Mouse (Mus musculus) embryonic stem cell, embryonic (primary cell): ENCODE results near the gene Cyp2c23.

ENCODE experiments used
- CTCF ChIA-PET, 4 experiments: fragments of 300-600 bp in 2 of 4; fragments of 350-600 bp in 2 of 4; sonication (Branson Sonifier 250); formaldehyde crosslinking; loops; one replicate each; lab custom pipeline; 2022; ENCODE audit warnings: inconsistent platforms in 2 of 4; lab: Charles Lee
- POLR2A ChIA-PET, 4 experiments: fragments of 300-600 bp in 2 of 4; fragments of 350-600 bp in 2 of 4; sonication (Branson Sonifier 250); formaldehyde crosslinking; loops; one replicate each; lab custom pipeline; 2022; ENCODE audit warnings: antibody characterized with exemption in 4 of 4, inconsistent platforms in 1 of 4; lab: Charles Lee

The Cyp2c23 gene

GRCm38 (mm10) chr19:44033396-44033795 is 4.4 kb upstream of the Cyp2c23 start:
- POLR2A ChIA-PET = interaction anchor here in 1 of 4 experiments (0.5 to 0.7 kb wide), 2 partner anchors 19 to 103 kb away, joined by 3 read pairs; partner anchors contain the start of gene Cwf19l1
- CTCF ChIA-PET = no interaction called here

- ChIA-PET CTCF (interaction anchor here in 3 of 4 experiments (0.6 to 1.0 kb wide), 3 partner anchors 56 to 387 kb away, joined by 3 read pairs; no protein-coding TSS in a partner anchor), POLR2A (no interaction called here)
Observed at GRCm38 (mm10) chr19:44032046-44032744, 3.2 kb upstream of the Cyp2c23 start.

GRCm38 (mm10) chr19:44030024-44030423 is 1.0 kb upstream of the Cyp2c23 start:
- POLR2A ChIA-PET = no interaction called here
- CTCF ChIA-PET = no interaction called here

GRCm38 (mm10) chr19:44026956-44027530 is 2.0 kb downstream of the Cyp2c23 start:
- ChIA-PET CTCF (no interaction called here), POLR2A (interaction anchor here in 1 of 4 experiments (1.0 kb wide), 1 partner anchor 19 kb away, joined by 3 read pairs; no protein-coding TSS in a partner anchor)

GRCm38 (mm10) chr19:44024921-44025585 is 4.0 kb downstream of the Cyp2c23 start:
- ChIA-PET CTCF (no interaction called here), POLR2A (no interaction called here)

- CTCF ChIA-PET = no interaction called here
- POLR2A ChIA-PET = no interaction called here
Observed at GRCm38 (mm10) chr19:44023066-44023465, 5.9 kb downstream of the Cyp2c23 start.

- CTCF ChIA-PET = no interaction called here
- POLR2A ChIA-PET = interaction anchor here in 2 of 4 experiments (0.6 kb wide), 2 partner anchors 41 to 296 kb away, joined by 3 read pairs; no protein-coding TSS in a partner anchor
Observed at GRCm38 (mm10) chr19:44021502-44021901, 7.5 kb downstream of the Cyp2c23 start.

GRCm38 (mm10) chr19:44019739-44020138 is 9.3 kb downstream of the Cyp2c23 start:
- ChIA-PET CTCF (interaction anchor here in 2 of 4 experiments (0.5 kb wide), 2 partner anchors 51 to 468 kb away, joined by 3 to 7 read pairs; no protein-coding TSS in a partner anchor), POLR2A (interaction anchor here in 1 of 4 experiments (0.5 kb wide), 1 partner anchor 1785 kb away, joined by 4 read pairs; no protein-coding TSS in a partner anchor)

- ChIA-PET POLR2A (interaction anchor here in 1 of 4 experiments (1.0 to 1.2 kb wide), 3 partner anchors 42 to 291 kb away, joined by 3 read pairs; no protein-coding TSS in a partner anchor), CTCF (interaction anchor here in 3 of 4 experiments (0.6 to 1.0 kb wide), 3 partner anchors 25 to 187 kb away, joined by 3 to 4 read pairs (median 3); no protein-coding TSS in a partner anchor)
Observed at GRCm38 (mm10) chr19:44013862-44014261, 15.1 kb downstream of the Cyp2c23 start.

- POLR2A ChIA-PET = interaction anchor here in 2 of 4 experiments (0.6 to 1.2 kb wide), 2 partner anchors 18 to 101 kb away, joined by 3 read pairs; no protein-coding TSS in a partner anchor
- CTCF ChIA-PET = interaction anchor here in 2 of 4 experiments (0.6 to 1.8 kb wide), 3 partner anchors 48 to 234 kb away, joined by 3 to 5 read pairs (median 3); no protein-coding TSS in a partner anchor
Observed at GRCm38 (mm10) chr19:44008784-44009183, 20.2 kb downstream of the Cyp2c23 start.

GRCm38 (mm10) chr19:44007186-44007585 is 21.8 kb downstream of the Cyp2c23 start:
- ChIA-PET POLR2A (interaction anchor here in 3 of 4 experiments (0.6 to 1.4 kb wide), 5 partner anchors 42 to 187 kb away, joined by 3 to 7 read pairs (median 3); no protein-coding TSS in a partner anchor), CTCF (interaction anchor here in 2 of 4 experiments (0.7 to 1.8 kb wide), 2 partner anchors 46 to 466 kb away, joined by 3 to 5 read pairs; no protein-coding TSS in a partner anchor)

- CTCF ChIA-PET = no interaction called here
- POLR2A ChIA-PET = interaction anchor here in 1 of 4 experiments (0.9 to 1.2 kb wide), 3 partner anchors 21 to 24 kb away, joined by 3 read pairs; partner anchors contain the start of gene Cyp2c23
Observed at GRCm38 (mm10) chr19:44005025-44005424, 24.0 kb downstream of the Cyp2c23 start.

- ChIA-PET CTCF (interaction anchor here in 2 of 4 experiments (0.5 to 0.6 kb wide), 2 partner anchors 407 to 496 kb away, joined by 3 to 7 read pairs; no protein-coding TSS in a partner anchor), POLR2A (interaction anchor here in 1 of 4 experiments (1.1 to 1.2 kb wide), 2 partner anchors 10 to 20 kb away, joined by 3 to 4 read pairs; no protein-coding TSS in a partner anchor)
Observed at GRCm38 (mm10) chr19:44004261-44004660, 24.7 kb downstream of the Cyp2c23 start.

- ChIA-PET POLR2A (no interaction called here), CTCF (no interaction called here)
Observed at GRCm38 (mm10) chr19:44000720-44001119, 28.3 kb downstream of the Cyp2c23 start.

- ChIA-PET POLR2A (no interaction called here), CTCF (no interaction called here)
Observed at GRCm38 (mm10) chr19:44000061-44000460, 28.9 kb downstream of the Cyp2c23 start.

GRCm38 (mm10) chr19:43998802-43999527 is 30.0 kb downstream of the Cyp2c23 start:
- CTCF ChIA-PET = no interaction called here
- POLR2A ChIA-PET = interaction anchor here in 1 of 4 experiments (1.6 kb wide), 1 partner anchor 108 kb away, joined by 4 read pairs; the partner anchor contains the start of gene Chuk

GRCm38 (mm10) chr19:43998101-43998500 is 30.9 kb downstream of the Cyp2c23 start:
- ChIA-PET CTCF (interaction anchor here in 1 of 4 experiments (0.6 kb wide), 1 partner anchor 365 kb away, joined by 3 read pairs; no protein-coding TSS in a partner anchor), POLR2A (interaction anchor here in 1 of 4 experiments (1.6 kb wide), 1 partner anchor 109 kb away, joined by 4 read pairs; the partner anchor contains the start of gene Chuk)

- POLR2A ChIA-PET = no interaction called here
Observed at GRCm38 (mm10) chr19:43995427-43995826, 33.6 kb downstream of the Cyp2c23 start.

More at GRCm38 (mm10) chr19:43995427-43995826, 33.6 kb downstream of the Cyp2c23 start:
- CTCF ChIA-PET = interaction anchor here in 1 of 4 experiments (0.6 kb wide), 1 partner anchor 266 kb away, joined by 3 read pairs; no protein-coding TSS in a partner anchor
